11 mouse cellular contexts compared by ENCODE assay signal in the genomic region with DNA sequence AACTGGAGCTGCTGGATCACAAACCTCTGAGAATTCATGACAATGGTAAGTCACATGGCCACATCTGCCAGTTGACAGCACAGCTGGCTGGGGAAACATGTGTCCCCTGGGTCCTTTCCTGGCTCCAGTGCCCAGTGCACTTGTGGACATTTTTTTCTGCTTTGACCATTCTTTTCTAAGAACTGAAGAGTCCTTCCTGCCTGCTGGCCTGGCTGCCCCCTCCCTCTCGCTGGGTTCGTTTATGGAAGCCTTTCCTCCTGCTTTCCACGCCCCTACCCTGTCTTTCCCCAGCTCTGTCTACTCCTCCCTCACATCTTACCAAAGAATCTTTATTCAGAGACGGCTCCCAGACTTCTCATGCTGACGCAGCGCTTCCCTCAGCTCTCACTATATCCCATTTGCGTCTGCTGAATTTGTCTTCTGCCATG. TPM values are rescaled to one million over a fixed set of nuclear protein-coding genes. Genes with fewer than 3 reads are reported as not detected.
DNase-seq lines count a peak whose midpoint lies in the region; ATAC-seq lines count a peak whose summit lies in the region.
"Had no signal": no experiment of that assay in that cellular context is flagged by ENCODE, and none has a peak within 500 bp of the region (broad histone marks: within the 10 kb centered on the region; RNA-seq: fewer than 3 reads in every experiment).

No protein-coding gene starts in this region.

- 39% methylated on average over 7 of the region's 7 CpGs for WGBS in heart, embryonic 10.5 days
- WGBS in neural tube, embryonic 15.5 days: 43% methylated on average over 7 of the region's 7 CpGs

- no peaks in the 10 kb centered on the region for H3K36me3 ChIP-seq in heart, embryonic 10.5 days
- no peaks in the 10 kb centered on the region for H3K36me3 ChIP-seq in neural tube, embryonic 15.5 days
- H3K36me3 ChIP-seq: G1E had no signal

- ATAC-seq in neural tube, embryonic 15.5 days (ENCODE audit: low FRiP score): no peak

- H3K27ac ChIP-seq in heart, embryonic 10.5 days: no peak overlapping the region
- 0 out of 2 replicates have a peak overlapping the region, but pooled peaks have one; percentile 38 for H3K27ac ChIP-seq in neural tube, embryonic 15.5 days (replicated peaks)
- H3K27ac ChIP-seq: liver, embryonic 14.5 days had no signal

- H3K4me2 ChIP-seq in neural tube, embryonic 15.5 days: no peak overlapping the region

- H3K4me3 ChIP-seq in heart, embryonic 10.5 days: no peak overlapping the region
- H3K4me3 ChIP-seq in neural tube, embryonic 15.5 days (replicated peaks): no peak overlapping the region

- H3K9me3 ChIP-seq in heart, embryonic 10.5 days: no peaks in the 10 kb centered on the region
- H3K9me3 ChIP-seq in neural tube, embryonic 15.5 days (replicated peaks): no peaks in the 10 kb centered on the region
- H3K9me3 ChIP-seq: G1E had no signal

- no peaks in the 10 kb centered on the region for H3K27me3 ChIP-seq in heart, embryonic 10.5 days (ENCODE audit: insufficient read depth, poor library complexity, severe bottlenecking)
- no peaks in the 10 kb centered on the region for H3K27me3 ChIP-seq in neural tube, embryonic 15.5 days (replicated peaks)

- peak; percentile 96 for DNase-seq in heart, adult 11 months
- no peak for DNase-seq in heart, embryonic 10.5 days (ENCODE audit: low spot score)
- DNase-seq in retina, postnatal 1 day: peak; percentile 6
- DNase-seq in retina, embryonic 14.5 days (ENCODE audit: low spot score): no peak
- peak; percentile 63 for DNase-seq in heart, postnatal 4 days
- DNase-seq in ovary, postnatal 36 days (ENCODE audit: low spot score): no peak
- no peak for DNase-seq in thymus, postnatal 0 days (ENCODE audit: low spot score)
- DNase-seq: cerebellum, adult 8-10 months had no signal

- H3K4me1 ChIP-seq in heart, embryonic 10.5 days: no peaks in the 10 kb centered on the region
- peaks cover 9% of the 10 kb centered on the region for H3K4me1 ChIP-seq in neural tube, embryonic 15.5 days

- H3K9ac ChIP-seq in neural tube, embryonic 15.5 days (replicated peaks): no peak overlapping the region
- H3K9ac ChIP-seq: liver, embryonic 14.5 days had no signal

RNA-seq across cellular contexts. Expression of gene Scand1, which starts 40.8 kb away (rescaled TPM):
- polyA plus RNA-seq in heart, embryonic 10.5 days (2016; fragmentation: Nextera tagmentation; extraction: Ambion mirVana): 50.8 and 60.3 TPM in 2 replicates
- total RNA-seq in heart, postnatal 4 days (2021): 10 to 100 TPM; 84.4 to 88.3 TPM
- polyA plus RNA-seq in neural tube, embryonic 15.5 days (2015; fragmentation: Nextera tagmentation; extraction: Ambion mirVana): 94.0 and 111 TPM in 2 replicates
- 176 and 184 TPM in 2 replicates for polyA plus RNA-seq in thymus, postnatal 0 days (2015; fragmentation: Nextera tagmentation; extraction: Ambion mirVana)

RNA-seq across cellular contexts. Expression of gene Cnbd2, which starts 41.2 kb away (rescaled TPM):
- 2.3 TPM in 2 replicates for polyA plus RNA-seq in heart, embryonic 10.5 days (2016; fragmentation: Nextera tagmentation; extraction: Ambion mirVana)
- total RNA-seq in heart, postnatal 4 days (2021): 1 to 10 TPM in 1 of 2 experiments, under 1 TPM in 1; 0.88 to 1.5 TPM
- polyA plus RNA-seq in neural tube, embryonic 15.5 days (2015; fragmentation: Nextera tagmentation; extraction: Ambion mirVana): 8.1 and 9.2 TPM in 2 replicates
- polyA plus RNA-seq in thymus, postnatal 0 days (2015; fragmentation: Nextera tagmentation; extraction: Ambion mirVana): 10.3 and 12.2 TPM in 2 replicates

Comparison
In these comparisons a context has a peak if more than half of its experiments do, and no peak if none do; other contexts are left out.
1. DNase-seq: peak in heart, adult 11 months (single experiment), retina, postnatal 1 day (single experiment) and heart, postnatal 4 days (single experiment); none in heart, embryonic 10.5 days (single experiment), retina, embryonic 14.5 days (single experiment), ovary, postnatal 36 days (single experiment) and thymus, postnatal 0 days (single experiment).